Mouse (Mus musculus) erythroblast, embryonic 14.5 days (primary cell): Measurements from ENCODE around the gene Enpp5. TPM values are rescaled to one million over a fixed set of nuclear protein-coding genes. Genes with fewer than 3 reads are reported as not detected.

Experiments used
- H3K27me3 ChIP-seq: 2 replicates; pipeline ENCODE4 v1.6.1; 2012; ENCODE audit warnings: inconsistent platforms; ENCODE audit not compliant: control insufficient read depth
- H3K36me3 ChIP-seq: 2 replicates; pipeline ENCODE4 v1.6.1; 2012; ENCODE audit warnings: mild to moderate bottlenecking, inconsistent platforms; ENCODE audit not compliant: control insufficient read depth
- H3K4me1 ChIP-seq: 2 replicates; pipeline ENCODE4 v1.6.1; 2012; ENCODE audit warnings: inconsistent platforms; ENCODE audit not compliant: control insufficient read depth
- H3K4me3 ChIP-seq: replicated peaks from 2 replicates; pipeline ENCODE3; 2012; ENCODE audit warnings: moderate library complexity, mild to moderate bottlenecking, inconsistent platforms
- H3K9me3 ChIP-seq: 2 replicates; pipeline ENCODE4 v1.6.1; 2012; ENCODE audit warnings: low read length, inconsistent platforms, mixed read lengths; ENCODE audit not compliant: control insufficient read depth
- GATA1 ChIP-seq: IDR thresholded peaks from 2 replicates; pipeline ENCODE4 v1.6.1; 2012; ENCODE audit warnings: low read length, inconsistent platforms, mixed read lengths
- TAL1 ChIP-seq: IDR thresholded peaks from 3 replicates; pipeline ENCODE4 v1.6.1; 2012; ENCODE audit warnings: low read length, inconsistent platforms, mixed read lengths
- polyA plus RNA-seq: library from polyadenylated mRNA; stranded (reverse); fragments of >175 nt; gene quantifications from 2 replicates; pipeline ENCODE4 v1.2.3, GENCODE M21; 2012

The Enpp5 gene
- 0.01 TPM in 2 replicates for polyA plus RNA-seq

DNA sequence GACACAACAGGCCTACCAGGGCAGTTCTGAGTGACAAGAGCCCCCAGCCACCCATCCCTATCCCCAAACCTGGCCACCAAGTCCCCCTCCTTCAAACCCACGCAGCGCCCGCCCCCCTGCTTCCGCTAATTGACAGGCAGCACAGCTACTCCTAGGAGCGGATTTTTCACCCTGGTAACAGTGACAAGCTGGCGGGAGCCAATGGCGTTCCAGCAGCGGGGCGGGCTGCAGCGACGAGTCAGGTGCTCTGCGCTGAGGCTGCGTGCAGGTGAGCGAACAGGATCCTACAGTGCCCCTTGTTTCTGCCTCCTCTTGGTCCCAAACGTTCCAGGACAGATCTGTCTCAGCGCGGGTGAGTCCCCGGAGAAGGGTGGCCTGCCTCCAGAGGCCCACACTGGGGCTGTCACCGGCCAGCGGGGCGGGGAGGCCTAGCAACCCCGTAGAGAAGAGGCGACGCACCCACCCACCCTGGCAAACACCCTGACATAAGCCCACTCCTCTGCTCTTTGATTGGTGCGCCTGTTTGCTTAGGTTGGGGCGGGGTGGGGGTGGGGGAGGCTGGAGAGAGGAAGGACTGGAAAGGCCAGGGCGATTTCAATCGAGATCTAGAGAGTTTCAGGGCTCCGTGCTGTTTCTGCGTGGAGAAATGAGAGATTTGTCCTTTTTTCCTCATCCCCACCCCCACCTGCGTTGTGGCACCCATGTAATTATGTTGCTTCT, at the start of gene Enpp5:
Gene Enpp5, plus strand, starts transcription at position 183 of the 720 bp plus-strand sequence.
- Histone ChIP-seq H3K4me1 (peaks cover 5% of the 10 kb centered on the region), H3K4me3 (peak within 1 kb of the TSS; percentile 61), H3K9me3 (no peaks in the 10 kb centered on the region), H3K27me3 (no peaks in the 10 kb centered on the region), H3K36me3 (no peaks in the 10 kb centered on the region)
- TF ChIP-seq GATA1 = no peak
- TF ChIP-seq TAL1 = no peak

DNA sequence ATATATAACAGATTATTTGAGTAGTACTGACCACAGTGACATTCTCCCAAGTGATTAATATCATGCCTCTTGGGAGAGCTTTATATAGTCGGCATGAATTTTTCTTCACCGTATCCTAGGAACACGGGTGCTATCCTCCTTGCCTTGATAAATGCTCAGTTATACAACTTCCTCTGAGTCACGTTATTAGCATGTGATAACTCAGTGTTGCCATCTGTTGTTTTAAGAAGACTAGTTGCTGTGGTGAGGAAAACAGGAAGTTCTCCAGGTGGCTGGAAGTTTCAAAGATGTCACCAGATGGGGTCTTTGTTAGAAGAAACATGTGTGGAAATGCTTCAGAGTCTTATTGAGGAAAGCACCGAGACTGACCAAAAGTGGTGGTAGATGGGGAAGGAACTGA, 49.0 kb upstream of the Enpp5 start:
- no peaks in the 10 kb centered on the region for H3K27me3 ChIP-seq
- no peaks in the 10 kb centered on the region for H3K36me3 ChIP-seq
- TF ChIP-seq TAL1 (no peak), GATA1 (no peak)
- no peaks in the 10 kb centered on the region for H3K9me3 ChIP-seq
- no peak overlapping the region for H3K4me3 ChIP-seq
- H3K4me1 ChIP-seq = no peaks in the 10 kb centered on the region

DNA sequence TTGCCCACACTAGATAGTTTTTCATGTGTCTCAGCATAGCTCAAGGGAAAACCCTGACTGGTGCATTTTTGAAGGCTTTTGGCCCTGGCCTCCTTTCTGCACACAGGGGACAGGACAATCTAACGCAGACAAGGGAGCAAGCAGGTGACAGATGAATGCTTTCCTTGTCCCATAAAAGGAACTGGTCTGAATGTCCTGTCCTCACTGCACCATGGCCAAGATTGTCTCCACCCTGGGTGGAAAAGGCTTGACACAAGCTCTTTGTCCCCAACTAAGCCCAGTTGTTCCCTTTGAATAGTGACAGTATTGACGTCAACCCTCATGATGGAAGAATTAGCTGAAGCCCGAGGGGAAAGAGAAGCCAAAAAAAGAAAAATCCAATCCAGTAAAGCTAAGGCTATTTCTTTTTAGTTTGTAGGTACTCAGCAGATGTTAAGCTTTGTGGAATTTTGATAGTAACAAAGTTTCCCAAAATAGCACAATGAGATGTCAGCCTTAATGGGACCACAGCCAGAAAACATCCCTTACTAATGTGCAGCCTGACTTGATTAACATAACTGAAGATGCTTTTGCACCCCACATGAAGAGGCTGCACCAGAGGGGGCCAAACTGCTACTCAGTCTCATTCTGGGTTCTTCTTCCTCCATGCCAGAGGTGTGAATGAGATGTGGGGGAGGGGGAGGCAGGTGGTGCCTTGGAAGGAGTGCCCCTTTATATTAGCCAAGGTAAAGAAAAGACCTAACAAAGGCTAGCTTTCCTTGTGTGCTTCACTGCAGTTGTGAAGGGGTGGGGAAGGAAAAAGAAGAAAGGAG, 47.6 kb upstream of the Enpp5 start:
- H3K27me3 ChIP-seq = no peaks in the 10 kb centered on the region
- H3K9me3 ChIP-seq = no peaks in the 10 kb centered on the region
- no peaks in the 10 kb centered on the region for H3K4me1 ChIP-seq
- no peak for TF ChIP-seq TAL1
- no peak for TF ChIP-seq GATA1
- no peaks in the 10 kb centered on the region for H3K36me3 ChIP-seq
- H3K4me3 ChIP-seq = no peak overlapping the region

DNA sequence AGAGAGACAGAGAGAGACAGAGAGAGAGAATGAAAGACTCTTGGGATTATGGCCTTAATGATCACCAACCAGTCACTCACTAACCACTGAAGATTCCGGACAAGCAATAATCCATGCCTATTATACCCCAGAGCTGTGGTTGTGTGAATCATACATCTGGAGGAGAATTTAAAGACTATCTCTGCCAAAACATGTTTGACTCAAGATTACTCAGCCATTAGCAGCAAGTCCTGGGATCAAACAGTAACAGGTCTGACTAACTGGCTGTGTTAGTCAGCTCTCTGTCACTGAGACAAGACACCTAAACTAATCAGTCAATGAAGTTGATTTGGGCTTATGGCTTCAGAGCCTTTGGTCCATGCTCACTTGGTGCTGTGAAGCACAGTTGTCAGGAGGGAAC, 43.6 kb upstream of the Enpp5 start:
- no peak overlapping the region for H3K4me3 ChIP-seq
- H3K9me3 ChIP-seq = no peaks in the 10 kb centered on the region
- H3K27me3 ChIP-seq = no peaks in the 10 kb centered on the region
- H3K36me3 ChIP-seq = no peaks in the 10 kb centered on the region
- H3K4me1 ChIP-seq = no peaks in the 10 kb centered on the region
- TF ChIP-seq TAL1 (no peak), GATA1 (no peak)

DNA sequence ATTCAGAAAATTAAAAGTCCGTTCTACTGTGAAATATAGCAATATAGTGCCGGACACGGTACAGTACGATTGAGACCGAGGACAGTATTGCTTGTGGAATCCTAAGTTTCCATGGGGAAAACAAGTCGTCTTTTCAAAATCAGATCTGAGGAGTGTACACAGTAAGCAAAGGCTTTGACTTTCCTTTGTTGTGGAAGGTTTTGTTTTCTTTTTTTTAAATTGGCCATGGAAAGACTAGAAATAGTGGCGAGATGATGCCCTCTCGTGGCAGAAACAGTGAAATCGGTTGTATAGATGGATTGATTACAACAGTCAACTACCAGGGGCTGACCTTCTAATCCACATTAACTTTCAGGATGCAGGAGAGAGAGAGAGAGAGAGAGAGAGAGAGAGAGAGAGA, 40.0 kb upstream of the Enpp5 start:
- Histone ChIP-seq H3K36me3 (no peaks in the 10 kb centered on the region), H3K9me3 (no peaks in the 10 kb centered on the region), H3K4me1 (no peaks in the 10 kb centered on the region), H3K4me3 (no peak overlapping the region), H3K27me3 (no peaks in the 10 kb centered on the region)
- TF ChIP-seq TAL1 (no peak), GATA1 (no peak)

DNA sequence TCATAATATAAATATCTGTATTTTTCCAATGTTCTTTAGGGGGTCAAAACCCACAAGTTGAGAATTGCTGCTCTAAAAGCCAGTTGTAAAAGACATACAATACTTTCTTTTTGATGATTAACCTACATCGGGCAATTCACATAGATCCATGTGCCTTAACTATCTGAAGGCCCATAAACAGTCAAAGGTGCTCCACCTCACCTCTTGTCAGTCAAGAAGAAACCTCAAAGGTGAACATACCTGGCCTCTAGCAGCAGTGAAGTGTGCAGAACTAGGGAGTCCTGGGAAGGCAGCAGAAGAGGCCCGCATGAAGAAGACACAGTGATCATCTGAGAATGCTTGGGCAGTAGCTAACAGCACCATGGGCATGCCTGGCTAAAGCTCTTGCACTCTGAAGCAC, 38.2 kb upstream of the Enpp5 start:
- Histone ChIP-seq H3K36me3 (no peaks in the 10 kb centered on the region), H3K9me3 (no peaks in the 10 kb centered on the region)
- TF ChIP-seq GATA1 (no peak), TAL1 (no peak)

DNA sequence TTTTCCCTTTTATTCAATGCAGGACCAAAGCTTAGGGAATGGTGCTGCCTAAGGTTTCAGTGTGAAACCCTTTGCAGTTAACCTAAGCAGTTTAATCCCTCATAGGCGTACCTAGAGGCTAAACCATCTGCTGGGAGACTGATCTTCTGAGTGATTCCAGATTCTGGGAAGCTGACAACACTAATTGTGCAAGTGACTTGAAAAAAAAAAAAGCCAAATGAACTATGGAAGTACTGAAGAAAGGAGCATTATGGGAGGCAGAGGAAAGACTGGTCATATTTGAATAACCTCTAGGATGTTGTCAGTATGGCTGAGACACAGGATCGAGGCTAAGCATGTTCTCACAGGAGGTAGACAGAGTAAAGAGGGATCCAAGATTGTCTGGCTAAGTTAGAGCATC, 36.3 kb upstream of the Enpp5 start:
- no peak overlapping the region for H3K4me3 ChIP-seq
- no peaks in the 10 kb centered on the region for H3K9me3 ChIP-seq
- TF ChIP-seq TAL1 (no peak), GATA1 (no peak)

More for the DNA sequence above, 38.2 kb upstream of the Enpp5 start:
- Histone ChIP-seq H3K4me3 (no peak overlapping the region), H3K4me1 (no peaks in the 10 kb centered on the region), H3K27me3 (no peaks in the 10 kb centered on the region)

DNA sequence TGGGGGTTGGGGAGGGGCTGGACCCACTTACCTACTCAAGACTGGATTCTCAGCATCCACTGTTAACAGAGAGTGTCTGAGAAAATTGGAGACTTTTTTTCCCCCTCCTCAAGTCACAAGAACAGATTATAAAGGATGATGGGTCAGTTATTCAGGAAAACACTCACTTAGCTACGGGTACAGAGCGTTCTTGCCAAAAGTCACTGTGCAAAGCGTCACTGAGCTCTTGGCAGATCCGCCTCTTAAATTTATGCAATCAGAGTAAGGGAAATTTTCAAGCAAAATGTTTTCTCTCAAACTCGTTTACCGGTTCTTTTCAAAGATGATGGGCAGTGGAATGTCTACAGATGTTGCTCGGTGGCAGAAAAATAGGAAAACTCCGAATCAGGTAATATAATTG, 35.8 kb upstream of the Enpp5 start:
- no peak for TF ChIP-seq TAL1
- no peak for TF ChIP-seq GATA1
- Histone ChIP-seq H3K27me3 (no peaks in the 10 kb centered on the region), H3K4me3 (no peak overlapping the region), H3K9me3 (no peaks in the 10 kb centered on the region), H3K36me3 (no peaks in the 10 kb centered on the region), H3K4me1 (no peaks in the 10 kb centered on the region)

More for the DNA sequence above, 36.3 kb upstream of the Enpp5 start:
- no peaks in the 10 kb centered on the region for H3K27me3 ChIP-seq
- H3K4me1 ChIP-seq = no peaks in the 10 kb centered on the region
- H3K36me3 ChIP-seq = no peaks in the 10 kb centered on the region

DNA sequence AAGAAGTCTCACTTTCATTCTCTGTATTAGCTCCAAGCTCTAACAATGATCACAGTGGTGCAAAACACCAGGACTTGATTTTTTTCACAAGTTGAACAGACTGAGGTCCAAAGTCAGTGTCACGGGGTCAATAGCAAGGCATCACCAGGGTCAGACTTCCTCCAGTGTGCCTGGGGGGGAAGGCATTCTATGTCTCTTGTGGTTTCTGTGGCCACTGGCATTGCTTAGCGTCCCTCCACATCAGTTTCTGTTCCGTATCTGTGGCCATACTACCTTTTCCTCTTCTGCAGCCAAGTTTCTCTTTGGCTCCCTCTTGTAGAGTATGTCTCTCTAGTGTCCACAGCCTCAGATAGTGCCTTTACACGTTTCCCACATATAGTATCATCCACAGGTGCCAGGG, 25.2 kb upstream of the Enpp5 start:
- no peaks in the 10 kb centered on the region for H3K27me3 ChIP-seq
- TF ChIP-seq GATA1 (no peak), TAL1 (no peak)
- no peaks in the 10 kb centered on the region for H3K9me3 ChIP-seq
- peaks cover 9% of the 10 kb centered on the region for H3K4me1 ChIP-seq
- no peak overlapping the region for H3K4me3 ChIP-seq
- no peaks in the 10 kb centered on the region for H3K36me3 ChIP-seq
